Mouse (Mus musculus) natural killer cell, adult 2 months (primary cell): ENCODE data around the gene Polg.
A peak's percentile ranks its signal among the peaks of the same experiment; 100 is the strongest.

ENCODE experiments used
- DNase-seq, 2 experiments: peaks; one replicate each; pipeline ENCODE4 v3.0.0; 2022; ENCODE audit warnings: low spot score in 2 of 2

Polg gene

DNA sequence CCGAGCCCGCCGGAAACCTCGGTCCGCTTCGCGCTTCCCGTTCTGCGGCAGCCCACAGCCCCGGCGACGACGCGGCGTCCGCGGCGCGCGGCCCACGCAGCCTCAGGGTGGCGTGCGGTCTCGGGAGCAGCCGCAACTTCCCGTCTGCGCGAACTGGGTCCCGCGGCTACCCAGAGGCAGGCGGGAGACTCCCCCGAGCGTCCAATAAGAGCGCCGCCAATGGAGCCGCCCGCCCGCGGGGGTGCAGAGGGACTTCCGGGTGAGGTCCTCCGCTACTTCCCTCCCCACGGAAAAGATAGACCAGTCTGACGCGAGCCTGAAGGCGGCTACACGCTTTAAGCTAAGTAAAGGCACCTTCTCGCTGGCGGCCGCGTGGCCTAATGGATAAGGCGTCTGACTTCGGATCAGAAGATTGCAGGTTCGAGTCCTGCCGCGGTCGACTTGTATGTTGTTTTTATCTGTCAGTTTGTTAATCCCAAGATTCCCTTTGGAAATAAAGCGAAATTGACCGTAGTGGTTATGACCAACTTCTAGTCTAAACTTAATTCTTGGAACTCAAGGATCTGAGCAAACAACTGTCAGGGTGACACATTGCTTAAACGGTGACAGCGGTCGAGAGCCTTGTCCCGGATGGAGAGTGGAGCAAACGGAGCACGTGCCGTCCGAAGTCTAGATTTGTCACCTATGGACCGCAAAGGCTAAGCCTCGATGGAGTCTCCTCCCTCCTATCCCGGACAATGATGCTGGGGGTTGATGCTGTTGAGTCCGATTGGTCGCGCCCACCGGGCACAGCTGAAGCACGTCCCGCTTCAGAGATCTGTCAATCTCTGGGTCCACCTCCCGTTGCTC lies at the start of gene Polg:
TSS of gene Polg (minus strand) at position 310 of the 849 bp plus-strand sequence.
- peak; percentile 98 to 99 for DNase-seq

DNA sequence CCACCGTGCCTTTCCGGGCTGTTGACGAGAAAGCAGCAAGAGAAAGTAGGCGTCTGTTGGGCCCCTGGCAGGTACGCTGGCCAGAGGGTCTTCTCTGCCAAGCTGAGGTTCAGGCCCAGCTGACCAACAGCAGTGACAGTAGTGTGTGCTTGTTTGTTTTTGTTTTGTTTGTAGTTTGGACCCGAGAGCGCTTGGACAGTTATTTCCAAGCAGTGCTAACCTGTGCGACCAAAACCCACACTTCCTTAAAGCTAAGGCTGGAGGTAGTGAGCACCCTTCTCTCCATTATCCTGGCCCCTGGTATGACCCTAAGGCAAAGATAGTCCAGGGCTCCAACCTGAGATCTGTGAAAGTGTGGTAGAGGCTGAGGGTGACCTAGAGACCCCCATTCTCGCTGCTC lies 49.7 kb upstream of the Polg start:
- DNase-seq = no peak

DNA sequence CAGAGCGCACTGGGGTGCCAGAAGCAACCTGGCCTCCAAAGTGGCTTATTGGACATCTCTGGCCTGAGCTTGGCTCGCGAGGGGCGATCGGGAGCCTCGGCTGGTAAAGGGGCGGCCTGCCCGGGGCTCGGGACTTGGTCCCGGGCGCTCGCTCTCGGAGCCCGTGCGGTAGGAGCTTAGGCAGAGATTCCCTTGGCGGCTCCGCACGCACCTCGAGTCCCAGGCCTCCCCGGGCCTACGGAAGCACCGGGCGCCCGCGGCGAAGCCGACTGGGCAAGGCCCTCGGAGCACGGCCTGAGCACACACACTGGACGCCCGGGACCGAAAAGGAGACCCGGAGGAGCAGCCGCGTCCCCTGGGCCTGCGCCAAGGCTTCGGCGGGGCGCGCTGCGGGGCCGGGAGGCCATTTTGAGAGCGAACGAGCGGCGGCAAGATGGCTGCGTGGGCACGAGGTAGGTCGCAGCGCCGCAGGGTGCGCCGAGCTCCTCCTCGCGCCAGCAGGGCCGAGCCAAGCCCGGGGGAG lies 49.1 kb upstream of the Polg start:
- no peak for DNase-seq

DNA sequence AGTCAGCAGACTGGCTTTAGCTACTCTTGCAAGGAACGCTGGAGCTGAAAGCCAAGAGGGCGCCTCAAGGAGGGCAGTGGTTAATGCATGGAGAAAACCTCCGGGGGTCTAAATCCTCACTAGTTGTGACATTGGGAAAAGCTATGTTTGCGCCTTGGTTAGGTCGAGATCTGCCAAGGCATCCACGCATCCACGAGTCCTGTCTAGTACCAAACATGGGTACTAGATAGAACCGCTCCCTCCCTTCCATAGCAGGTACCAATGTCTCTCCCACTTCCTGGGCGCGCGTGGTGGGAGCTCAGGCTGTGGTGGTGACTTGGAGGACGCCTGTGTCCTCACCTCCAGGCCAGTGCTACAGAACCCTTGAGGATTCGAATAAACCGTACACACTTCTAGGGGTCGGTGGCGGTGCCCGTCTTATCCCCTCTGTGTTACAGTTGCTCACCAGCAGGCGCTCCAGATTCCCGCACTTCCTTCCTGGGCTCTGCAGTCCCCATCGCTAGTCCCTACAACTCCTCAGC lies 48.3 kb upstream of the Polg start:
- DNase-seq = no peak

DNA sequence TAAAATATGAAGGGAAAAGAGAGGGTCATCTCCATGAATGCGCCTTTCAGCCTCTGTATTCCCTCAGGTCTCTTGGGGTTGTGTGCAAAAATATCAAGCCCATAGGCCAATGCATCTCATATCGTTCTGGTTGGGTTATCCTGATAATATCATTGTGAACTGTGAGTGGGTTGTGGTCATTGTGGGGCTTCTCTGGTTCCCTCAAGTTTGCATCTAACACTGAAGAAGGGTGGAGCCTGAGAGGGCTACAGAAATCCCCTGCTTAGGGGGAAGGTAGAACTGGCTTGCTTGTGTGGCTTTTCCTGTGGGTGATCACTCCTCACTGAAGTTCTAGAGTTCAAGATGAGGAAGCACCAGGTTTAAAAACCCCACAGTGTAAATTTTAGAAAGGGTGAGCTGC lies 47.3 kb upstream of the Polg start:
- no peak for DNase-seq

DNA sequence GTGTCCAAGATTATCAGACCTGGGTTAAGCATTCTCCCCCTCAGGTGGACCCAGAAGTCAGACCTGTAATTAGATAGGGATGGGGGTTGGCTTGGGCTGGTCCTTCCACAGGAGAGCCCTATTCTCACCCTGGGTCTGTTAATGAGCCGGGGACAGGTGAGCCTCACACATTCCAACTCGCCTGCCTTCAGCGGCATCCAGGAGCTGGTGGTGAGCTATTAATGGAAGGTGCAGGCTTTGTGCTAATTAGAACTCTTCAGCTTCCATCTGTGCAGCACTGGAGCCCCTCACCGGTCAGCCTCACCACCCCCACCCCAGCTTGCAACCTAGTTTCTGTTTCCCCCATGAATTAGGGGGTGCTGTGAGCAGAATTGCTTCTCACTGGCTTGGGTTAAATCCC lies 46.3 kb upstream of the Polg start:
- no peak for DNase-seq

DNA sequence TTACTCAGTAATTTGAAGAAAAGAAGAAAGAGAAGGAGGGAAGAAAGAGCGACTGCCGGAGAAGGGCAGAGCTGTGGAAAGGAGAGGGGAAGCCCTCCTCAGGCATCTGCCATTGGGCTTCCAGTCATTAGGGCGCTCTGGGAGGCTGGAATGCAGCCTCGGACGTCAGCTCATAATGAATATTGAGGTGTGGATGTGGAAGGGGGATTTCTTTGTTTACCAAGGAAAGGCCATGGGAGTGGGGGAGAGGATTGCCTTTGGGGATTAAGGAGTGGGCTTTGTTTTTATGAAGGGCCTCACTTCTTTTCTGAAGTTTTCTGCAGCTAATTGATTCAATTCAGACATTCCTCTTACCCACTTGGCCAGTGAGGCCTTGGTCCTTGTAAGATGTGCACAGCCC lies 45.5 kb upstream of the Polg start:
- DNase-seq = no peak

DNA sequence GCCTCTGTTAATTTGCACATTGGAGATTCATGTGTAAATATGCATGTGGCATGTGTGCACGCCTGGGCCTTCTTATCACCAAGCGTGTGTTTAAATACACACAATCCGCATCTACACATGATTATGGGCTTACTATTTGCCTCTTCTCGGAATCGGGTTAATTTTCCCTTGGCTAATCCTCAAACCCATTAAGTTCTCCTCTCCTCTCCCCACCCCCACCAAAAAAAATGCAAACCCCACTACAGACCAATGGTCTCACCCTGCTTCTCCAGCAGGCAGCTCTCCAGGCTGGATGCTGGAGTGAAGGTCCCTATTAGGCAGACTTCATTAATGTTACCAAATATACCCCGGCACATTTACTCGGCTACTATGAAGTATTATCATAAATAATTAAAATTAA lies 45.0 kb upstream of the Polg start:
- DNase-seq = no peak

DNA sequence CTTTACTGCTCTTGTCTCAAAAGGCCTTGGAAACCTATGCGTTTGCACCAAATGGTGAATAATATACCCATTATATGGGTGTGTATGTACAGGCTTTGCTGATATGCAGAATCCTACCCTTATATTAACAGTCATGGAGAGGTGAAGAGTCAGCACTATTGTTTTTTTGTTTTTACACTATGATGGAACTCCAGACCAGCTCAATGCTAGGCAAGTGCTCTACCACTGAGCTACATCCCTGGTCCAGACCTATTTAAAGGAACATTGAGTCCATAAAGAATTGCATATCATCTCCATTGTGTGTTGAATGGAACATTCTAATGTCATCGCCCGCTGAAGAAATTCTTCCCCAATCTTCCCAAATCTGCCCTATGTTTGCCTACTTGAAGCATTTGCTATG lies 44.5 kb upstream of the Polg start:
- DNase-seq = no peak

DNA sequence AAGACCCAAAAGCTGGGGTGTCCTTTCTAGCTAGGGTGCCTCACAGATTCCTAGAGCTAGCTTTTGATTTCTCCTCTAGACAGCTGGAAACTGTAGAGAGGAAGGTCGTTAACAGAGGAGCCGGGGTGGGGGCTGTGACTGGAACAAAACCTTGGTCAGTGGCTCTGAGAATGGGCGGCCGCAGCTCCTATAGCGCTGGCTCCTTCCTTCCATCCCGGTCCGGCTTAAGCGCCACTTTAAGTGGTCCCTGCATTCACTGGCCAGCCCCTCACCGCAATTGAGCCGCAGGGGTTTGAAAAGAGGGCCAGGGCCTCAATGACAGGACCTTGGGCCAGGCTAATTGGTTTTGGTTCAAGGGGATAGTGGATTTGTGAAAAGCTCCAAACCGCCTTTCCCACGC lies 43.5 kb upstream of the Polg start:
- DNase-seq = no peak

DNA sequence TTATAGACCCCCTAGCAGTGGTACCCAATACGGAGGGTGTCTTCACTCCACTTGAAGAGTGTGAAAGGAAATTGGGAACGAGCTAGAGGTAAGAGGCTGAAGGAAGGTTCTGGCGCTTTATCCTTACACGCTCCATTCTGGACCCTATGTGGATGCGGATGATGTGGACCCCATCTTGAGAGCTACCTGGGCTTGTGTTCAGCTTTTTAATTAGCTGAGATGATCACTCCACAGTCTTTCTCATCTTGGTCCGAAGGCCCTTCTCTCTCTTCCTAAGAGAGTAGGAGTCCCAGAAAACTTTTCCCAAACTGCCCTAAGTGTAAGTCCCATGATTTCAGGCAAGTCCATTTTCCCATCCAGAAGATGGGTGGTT lies 43.1 kb upstream of the Polg start:
- no peak for DNase-seq

DNA sequence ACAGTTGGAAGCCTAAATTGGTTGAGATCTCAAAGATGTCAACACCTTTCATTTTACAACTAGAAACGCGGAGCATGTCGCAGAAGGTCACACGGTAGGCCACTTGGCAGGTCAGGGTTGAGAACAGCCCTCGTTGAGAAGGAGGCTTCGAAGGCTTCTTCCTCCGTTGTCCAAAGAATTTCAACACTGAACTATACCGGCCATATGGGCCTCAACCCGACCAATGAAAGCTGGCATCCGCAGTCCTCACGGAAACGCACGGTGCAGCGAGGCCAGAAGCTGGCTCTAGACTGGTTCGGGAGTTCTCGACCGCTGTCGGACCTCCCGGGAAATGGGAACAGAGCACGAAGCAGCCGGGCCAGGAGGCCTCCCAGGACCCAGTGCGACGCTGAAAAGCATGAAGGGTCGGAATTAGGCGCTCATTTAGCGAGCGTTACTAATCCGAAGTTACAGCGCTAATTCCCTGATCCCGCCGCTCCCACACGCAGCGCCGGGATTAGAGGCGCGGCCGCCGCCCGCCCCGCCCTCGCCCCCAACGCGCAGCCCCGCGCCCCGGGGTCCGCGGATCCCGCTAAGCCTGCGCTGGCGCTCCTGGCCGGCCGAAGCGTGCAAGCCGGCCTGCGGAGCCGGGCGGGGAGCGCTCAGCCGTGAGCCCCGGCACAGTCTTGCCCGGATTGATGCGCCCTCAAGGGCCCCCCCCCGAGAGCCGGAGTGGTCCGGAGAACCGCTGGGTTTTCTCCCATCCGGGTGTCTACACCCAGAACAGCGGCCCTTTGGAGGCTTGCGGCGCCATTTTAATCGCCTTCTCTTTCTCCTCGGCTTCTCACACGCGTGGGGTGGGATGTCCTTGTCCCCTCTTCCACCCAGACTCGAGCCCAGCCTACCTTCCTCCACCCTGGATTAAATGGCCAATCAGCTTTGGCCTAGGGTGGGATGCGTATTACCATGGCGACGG lies 42.4 kb upstream of the Polg start:
- DNase-seq = no peak

DNA sequence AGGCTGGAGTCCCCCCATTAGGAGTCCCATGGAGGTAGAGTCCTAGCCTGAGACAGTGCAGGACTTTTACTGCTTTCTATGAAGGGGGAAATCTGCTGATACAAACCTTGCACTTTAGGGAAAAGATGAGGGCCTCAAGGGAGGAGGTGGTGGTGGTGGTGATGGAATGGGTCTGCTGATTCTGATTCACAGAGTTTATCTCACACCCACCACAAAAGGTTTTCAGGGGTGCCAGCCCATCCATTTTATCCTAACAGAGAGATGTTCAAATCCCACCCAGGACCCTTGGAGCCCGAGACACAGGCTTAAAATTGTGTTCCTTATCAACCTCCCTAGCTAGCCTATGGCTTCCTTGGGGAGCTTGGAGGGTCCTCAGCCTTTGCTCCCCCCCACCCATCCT lies 41.6 kb upstream of the Polg start:
- DNase-seq = no peak

DNA sequence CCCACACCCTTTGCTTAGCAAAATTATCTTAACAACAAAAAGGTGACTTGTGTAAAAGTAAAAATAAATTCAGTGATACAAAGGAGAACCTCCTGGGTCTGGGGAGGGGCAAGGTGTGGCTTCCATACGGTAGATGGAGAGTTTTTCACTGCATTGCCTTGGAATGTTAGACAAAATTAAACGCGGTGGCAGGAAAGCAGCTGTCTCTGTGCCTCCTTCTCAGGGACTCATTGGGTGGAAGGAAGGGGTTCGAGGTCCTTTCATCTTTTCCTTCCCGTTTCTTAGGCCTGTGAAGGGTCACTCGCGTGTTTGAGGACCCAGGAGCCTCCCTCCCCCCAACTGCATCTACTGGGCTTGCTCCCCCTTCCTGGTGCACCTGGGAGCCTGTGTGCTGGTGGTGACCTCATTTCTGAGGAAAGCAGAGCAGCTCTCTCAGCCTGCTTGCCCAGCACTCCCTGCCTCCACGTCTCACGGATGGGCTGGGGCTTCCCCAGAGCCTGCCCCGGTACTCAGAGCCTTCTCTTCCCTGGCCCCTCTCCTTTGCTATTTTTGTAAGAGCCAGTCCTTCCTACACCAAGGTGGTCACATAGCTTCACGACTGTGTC lies 41.0 kb upstream of the Polg start:
- DNase-seq = no peak

DNA sequence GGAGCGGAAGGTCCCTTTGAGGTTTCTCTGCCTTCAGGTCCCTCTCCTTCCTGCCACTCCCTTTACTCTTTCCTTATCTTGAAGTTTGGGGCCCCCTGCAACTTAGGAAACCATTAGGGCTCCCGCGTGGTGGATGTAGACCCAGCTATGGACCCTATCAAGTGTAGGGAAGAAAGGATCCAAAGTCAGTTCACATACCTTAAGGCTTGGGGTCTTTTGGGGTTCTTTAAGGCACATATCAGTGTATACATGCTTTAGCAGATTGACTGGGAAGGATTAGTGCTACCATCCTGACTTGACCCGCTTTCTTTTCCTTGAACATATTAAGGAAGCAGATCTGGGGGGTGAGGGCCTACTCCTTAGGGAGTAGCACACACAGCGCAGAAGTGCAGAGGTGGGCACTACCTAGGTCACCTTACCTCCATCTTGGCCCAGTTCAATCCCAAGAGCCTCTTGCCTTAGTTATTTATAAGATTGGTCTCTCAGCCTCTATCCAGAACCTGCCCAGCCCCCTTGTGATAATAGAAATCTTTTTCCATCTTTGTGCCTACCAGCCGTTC lies 40.4 kb upstream of the Polg start:
- DNase-seq = no peak

DNA sequence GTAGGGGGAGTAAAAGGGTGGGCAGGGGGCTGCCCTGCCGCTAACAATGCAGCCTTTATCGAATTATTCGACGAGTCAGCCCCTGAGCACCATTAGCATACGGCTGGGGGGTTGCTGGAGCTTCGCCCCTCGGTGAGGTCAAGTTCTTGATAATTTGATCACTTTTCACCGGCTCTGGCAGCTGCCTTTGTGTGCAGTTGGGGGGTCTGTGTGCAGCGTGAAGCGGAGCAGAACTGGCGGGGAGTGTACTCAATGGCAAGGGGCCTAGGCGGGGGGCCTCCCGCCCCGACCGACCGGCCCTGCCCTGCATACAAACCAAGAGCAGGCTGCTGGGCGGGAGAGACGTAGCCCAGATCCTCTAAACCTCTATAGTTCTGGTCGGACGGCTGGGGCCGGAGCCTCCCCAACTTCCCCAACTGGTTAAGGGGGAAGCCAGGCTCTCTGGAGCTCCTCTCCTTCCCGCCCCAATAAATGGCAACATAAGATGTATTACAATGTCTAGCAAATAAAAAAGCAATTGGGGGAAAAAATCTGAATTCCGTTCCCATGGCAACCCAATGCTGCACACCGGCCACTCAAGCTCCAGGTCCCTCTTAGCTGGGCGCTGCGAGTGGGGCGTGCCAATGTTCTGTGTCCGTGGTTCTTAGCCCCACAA lies 39.8 kb upstream of the Polg start:
- DNase-seq = no peak

DNA sequence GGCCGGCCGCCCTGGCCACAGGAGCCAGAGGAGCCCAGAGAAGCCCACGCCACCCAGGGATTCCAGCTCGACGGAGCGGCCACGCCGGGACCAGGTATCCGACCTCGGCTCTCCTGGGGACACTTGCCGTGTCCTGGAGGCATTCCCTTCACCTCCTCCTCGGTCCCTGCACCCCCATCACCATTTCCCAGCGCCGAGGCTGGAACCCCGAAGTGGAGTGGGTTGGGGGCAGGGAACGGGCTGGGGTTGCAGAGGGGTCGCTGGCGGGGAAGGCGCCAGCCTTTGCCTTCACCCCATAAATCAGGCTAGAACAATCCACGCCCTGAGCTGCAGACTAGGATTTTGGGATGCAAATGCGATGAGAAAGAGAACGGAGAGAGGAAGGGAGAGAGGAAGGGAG lies 39.2 kb upstream of the Polg start:
- DNase-seq = no peak

DNA sequence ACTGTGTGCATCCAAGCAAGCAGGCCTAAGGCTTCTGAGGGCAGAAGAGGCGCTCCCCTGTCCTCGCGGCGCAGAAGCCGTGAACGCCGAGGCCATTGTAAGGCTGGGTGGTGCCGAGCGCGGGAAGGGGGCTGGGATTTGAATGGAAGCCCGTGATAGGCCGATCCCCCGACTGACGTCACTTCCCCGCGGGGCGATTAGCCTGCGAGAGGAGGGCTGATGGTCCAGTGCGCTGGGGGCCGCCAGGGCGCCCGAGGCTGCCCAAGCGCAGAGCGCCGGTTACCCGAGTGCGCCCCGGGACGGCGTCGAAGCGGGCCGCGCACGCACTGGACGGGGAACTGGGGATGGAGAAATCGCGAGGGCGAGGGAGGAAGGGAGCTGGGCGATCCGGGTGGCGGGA lies 38.6 kb upstream of the Polg start:
- DNase-seq = no peak

DNA sequence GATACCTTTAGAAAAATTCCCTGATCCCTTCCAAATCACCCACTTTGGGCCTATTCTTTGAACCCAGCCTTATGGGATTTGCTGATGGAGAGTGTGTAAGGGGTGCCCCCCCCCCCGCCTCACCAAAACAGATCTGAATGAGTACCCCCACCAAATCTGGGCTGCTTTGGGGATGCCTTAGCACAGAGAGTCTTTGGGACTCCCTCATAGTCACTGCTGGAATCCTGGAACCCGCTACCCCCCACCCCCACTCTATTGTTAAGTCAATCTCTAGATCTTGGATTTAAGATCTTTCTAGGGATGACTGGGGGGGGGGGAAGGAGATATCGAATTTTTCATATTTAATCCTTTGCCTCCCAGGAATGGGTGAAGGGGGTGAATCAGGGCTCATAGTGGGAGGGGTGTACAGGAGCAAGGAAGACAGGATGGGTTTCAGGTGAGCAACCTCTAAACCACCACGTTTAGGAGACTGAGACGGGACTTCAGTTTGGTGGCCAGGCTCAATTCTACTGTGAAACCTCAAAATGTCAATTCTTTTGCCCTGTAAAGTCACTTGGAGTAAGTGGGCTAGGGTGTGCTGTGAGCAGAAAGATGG lies 37.6 kb upstream of the Polg start:
- DNase-seq = no peak

DNA sequence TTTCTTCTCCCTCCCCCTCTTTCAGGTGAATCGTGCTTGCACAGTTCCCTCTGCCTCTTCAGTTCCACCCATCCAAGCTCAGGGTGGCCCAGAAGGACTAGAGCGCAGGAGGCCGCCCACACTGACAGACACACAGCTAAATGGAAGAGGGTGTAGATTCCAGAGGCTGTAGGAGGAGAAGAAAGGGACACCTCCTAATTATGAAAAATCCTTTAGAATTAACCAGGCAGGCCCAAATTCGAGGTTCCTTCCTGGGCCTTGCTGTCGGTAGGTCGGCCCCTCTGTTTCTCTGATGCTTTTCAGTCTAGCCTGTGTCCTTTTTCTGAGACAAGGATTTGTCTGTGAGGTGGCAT lies 36.9 kb upstream of the Polg start:
- no peak for DNase-seq
